Mouse (Mus musculus) spleen, postnatal 4 days (tissue): ENCODE measurements around the gene Krt19.

ENCODE experiments used
- DNase-seq, 2 experiments: peaks; one replicate each; pipeline ENCODE4 v3.0.0; 2022; ENCODE audit warnings: low spot score in 2 of 2

Krt19 gene

GRCm38 (mm10) chr11:100148615-100149330, at the start of gene Krt19:
Gene Krt19, minus strand, starts transcription at chr11:100148665.
- no peak for DNase-seq

- no peak for DNase-seq
Observed at GRCm38 (mm10) chr11:100192992-100193391, 44.5 kb upstream of the Krt19 start, which contains the start of gene Krt9. Gene Krt9, minus strand, starts transcription at chr11:100193246.

DNA sequence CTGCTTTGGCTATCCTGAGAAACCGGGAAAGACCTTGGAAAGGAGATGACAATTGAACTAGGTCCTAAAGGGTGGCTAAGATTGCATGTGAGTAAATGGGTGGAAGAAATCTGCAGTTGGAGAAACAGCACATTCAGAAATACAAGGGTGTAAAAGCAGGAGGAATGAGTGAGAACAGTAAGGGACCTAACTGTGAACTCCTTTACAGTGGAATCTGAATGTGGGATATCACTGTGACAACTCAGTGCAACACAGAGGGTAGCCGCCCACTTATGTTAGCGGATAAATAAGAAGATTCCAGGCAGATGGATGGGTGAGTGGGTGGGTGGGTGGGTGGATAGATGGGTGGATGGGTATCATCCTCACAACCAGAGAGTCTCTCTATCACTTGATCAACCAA, 43.4 kb upstream of the Krt19 start:
- DNase-seq, result no peak

- DNase-seq, result no peak
Observed at GRCm38 (mm10) chr11:100186736-100187135, 38.3 kb upstream of the Krt19 start.

GRCm38 (mm10) chr11:100181725-100182124, 33.3 kb upstream of the Krt19 start:
- DNase-seq, result no peak

DNA sequence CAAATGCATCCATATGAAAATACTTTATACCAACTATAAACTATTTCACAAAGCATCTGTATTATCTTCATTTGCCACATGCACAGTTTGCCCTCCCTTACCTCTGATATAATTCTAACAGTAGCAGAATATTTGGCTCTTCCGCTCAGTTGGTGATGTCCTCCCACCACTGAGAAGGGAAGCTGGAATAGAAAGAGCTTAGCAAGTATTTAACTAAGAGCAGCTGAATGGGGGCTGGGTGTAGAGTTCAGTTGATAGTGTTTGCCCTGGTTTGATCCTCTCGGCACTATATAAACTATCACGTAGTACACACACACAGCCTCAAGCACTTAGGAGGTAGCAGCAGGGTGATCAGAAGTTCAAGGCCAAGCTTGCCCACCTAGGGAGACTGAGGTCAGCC, 30.8 kb upstream of the Krt19 start:
- no peak for DNase-seq

DNA sequence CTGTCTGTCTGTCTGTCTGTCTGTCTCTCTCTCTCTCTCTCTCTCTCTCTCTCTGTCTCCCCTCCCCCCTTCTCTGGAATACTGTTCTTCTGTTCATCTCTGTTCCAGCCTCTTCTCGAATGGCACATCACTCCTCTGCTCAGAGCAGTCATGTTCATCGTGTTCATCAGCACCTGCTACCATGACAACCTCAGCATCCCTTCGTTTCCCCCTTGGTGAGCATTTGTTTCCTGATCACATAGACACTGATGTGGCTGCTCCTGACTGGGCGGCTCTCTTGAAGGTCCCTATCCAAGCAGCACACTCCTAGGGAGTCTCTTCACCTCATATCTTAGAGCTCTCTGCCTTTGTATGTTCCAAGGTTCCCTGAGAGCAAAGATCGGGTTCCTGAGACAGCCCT, 29.8 kb upstream of the Krt19 start:
- no peak for DNase-seq

DNA sequence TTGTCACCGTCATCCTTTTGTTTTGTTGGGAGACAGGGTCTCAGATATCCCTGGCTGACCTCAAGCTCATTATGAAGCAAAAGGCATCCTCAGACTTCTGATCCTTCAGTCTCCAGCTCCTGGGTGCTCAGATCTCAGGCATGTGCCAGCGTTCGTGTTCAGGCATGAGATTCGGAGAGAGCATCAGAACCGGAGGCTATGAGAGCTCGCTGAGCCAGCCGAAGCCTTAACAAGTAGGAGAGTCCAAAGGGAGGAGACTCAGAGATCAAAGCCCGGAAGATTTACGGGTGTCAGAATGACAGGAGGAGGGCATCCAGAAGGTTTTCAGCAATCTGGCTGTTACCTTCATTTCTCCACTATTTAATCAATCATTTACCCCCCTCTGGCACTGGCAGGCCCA, 28.3 kb upstream of the Krt19 start:
- DNase-seq, result no peak

- DNase-seq, result peak; percentile 34 to 77
Observed at GRCm38 (mm10) chr11:100168765-100169762, 20.6 kb upstream of the Krt19 start.

- DNase-seq, result no peak
Observed at GRCm38 (mm10) chr11:100168071-100168470, 19.6 kb upstream of the Krt19 start.

GRCm38 (mm10) chr11:100164392-100164791, 15.9 kb upstream of the Krt19 start:
- DNase-seq, result no peak

GRCm38 (mm10) chr11:100157908-100158477, 9.5 kb upstream of the Krt19 start:
- DNase-seq, result no peak

GRCm38 (mm10) chr11:100157331-100157730, 8.9 kb upstream of the Krt19 start:
- DNase-seq, result no peak

- no peak for DNase-seq
Observed at GRCm38 (mm10) chr11:100155497-100156255, 7.2 kb upstream of the Krt19 start.

- no peak for DNase-seq
Observed at GRCm38 (mm10) chr11:100147566-100148353, 705 bp downstream of the Krt19 start.

DNA sequence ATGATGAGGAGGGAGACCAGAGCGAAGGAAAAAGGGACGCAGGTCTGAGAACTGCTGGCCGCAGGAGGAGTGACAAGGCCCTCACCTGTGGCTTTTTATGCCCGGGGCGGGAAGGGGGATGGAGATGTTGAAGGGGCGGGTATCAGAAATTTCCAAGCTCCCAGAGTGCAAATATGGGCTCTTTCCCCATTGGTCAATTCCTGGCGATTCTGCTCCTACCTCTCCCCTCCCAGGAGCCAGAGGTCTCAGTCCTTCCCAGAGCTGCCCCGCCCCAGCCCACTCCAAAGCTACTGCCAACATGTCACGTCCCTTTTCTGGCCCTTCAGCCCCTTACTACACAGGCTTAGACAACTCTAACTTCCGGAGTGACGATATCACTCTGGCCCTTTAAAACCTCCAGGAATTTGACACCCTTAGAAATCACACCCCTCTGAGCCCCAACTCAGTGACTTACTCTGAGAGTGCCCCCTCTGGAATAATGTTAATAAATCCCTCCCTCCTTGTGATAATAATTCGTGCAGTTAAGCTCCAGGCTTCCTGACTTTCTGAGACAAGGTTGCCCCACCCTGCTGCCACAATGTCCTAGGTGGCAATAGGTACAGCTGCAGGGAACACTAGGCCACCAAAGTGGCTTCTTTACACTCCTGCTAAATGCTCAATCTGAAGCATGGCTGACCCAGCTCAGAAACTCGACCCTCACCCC, 2.5 kb downstream of the Krt19 start:
- no peak for DNase-seq

GRCm38 (mm10) chr11:100145104-100145503, 3.4 kb downstream of the Krt19 start:
- DNase-seq, result no peak

GRCm38 (mm10) chr11:100140966-100141365, 7.5 kb downstream of the Krt19 start:
- DNase-seq, result no peak

DNA sequence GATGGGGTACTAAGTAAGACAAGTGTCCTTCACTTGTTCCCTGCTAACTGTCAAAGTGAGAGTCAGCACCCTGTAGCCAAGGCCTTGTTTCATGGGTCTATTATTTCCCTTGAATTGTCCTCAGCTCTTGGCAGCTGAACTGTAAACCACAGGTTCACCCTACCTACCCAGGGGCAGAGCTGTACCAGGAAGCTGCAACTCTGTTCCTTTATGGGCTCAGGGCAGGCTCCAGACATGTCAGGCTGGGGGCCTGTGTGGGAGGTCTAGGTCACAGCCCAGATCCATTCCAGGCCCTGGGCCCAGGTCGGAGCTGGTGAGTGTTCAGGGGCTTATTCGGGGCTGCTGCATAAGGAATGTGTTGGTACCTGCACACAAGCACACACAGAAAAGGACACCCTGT, 9.1 kb downstream of the Krt19 start:
- DNase-seq, result no peak

- DNase-seq, result no peak
Observed at GRCm38 (mm10) chr11:100138809-100139208, 9.7 kb downstream of the Krt19 start.
